Comparison of ENCODE assay signal across 8 mouse cellular contexts in the genomic region with DNA sequence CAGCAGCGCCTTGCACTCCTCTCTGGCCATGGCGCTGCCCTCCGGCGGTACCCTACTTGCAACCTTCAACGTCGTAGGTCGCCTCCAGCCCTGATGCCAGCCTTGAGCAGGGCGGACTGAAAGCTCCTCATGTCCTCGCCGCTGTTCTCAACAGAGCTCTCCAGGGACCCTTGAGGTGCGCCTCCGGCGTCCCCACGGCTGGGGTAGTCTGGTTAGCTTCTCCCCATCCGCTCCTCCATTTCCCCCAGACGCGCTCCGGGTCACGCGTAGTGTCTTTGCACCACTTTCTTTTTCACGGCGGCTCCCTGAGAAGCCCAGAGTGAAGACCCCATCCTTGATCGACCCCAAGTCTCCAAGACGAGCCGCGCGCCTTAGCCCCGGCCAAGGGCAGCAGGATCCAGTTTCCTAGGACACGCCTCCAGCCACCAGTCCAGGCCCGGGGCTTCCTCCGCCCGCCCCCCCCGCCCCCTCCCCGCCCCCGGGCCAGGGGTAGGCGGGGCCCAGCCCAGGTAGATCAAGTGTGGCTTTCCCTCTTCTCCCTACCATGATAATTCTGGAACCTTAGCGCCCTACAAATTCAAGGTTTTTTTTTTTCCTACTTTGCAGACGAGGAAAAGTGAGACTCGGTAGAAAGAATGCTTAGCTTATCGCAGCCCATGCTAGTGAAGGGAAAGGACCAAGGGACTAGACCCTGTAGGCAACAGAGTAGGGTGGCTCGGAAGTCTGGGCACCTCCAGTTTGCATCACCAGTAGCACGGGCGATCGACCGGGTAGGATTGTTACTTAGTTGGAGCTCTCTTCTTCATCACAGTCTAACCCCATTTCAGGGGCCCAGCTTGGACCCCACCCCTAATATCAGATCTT. TPM values are rescaled to one million over a fixed set of nuclear protein-coding genes. Genes with fewer than 3 reads are reported as not detected.
DNase-seq lines count a peak whose midpoint lies in the region; ATAC-seq and TF ChIP-seq lines count a peak whose summit lies in the region.

A gene (minus strand): TSS at position 392 of the 864 bp plus-strand sequence.

- peaks cover 12% of the 10 kb centered on the region; the same call in 1 of the 2 replicates for H3K27me3 ChIP-seq in heart, embryonic 11.5 days (ENCODE audit: control insufficient read depth, insufficient read depth, low read length)
- H3K27me3 ChIP-seq in kidney, embryonic 16.5 days (ENCODE audit: insufficient read depth, low read length): peaks cover 31% of the 10 kb centered on the region

- peak within 1 kb of the TSS; percentile 85 for H3K4me2 ChIP-seq in heart, embryonic 11.5 days
- H3K4me2 ChIP-seq in kidney, embryonic 16.5 days (replicated peaks; ENCODE audit: low read depth, low read length): peak within 1 kb of the TSS; percentile 100

- 1% methylated on average over 41 of the region's 45 CpGs for WGBS in heart, embryonic 11.5 days (ENCODE audit: insufficient replicate concordance)
- under 1% methylated on average over 44 of the region's 45 CpGs for WGBS in kidney, embryonic 16.5 days

- ATAC-seq in heart, embryonic 11.5 days (replicated peaks; ENCODE audit: insufficient number of reproducible peaks, low FRiP score, low TSS enrichment): peak; percentile 82
- ATAC-seq in kidney, embryonic 16.5 days (ENCODE audit: low FRiP score, low TSS enrichment): peak; percentile 84

- H3K36me3 ChIP-seq in heart, embryonic 11.5 days (ENCODE audit: control insufficient read depth, insufficient read depth, low read length): no peaks in the 10 kb centered on the region
- H3K36me3 ChIP-seq in kidney, embryonic 16.5 days (ENCODE audit: insufficient read depth, low read length): no peaks in the 10 kb centered on the region

- H3K9me3 ChIP-seq in heart, embryonic 11.5 days (replicated peaks; ENCODE audit: control insufficient read depth, low read length): no peaks in the 10 kb centered on the region
- H3K9me3 ChIP-seq in kidney, embryonic 16.5 days (ENCODE audit: low read length): no peaks in the 10 kb centered on the region; the same call in 1 of the 2 replicates

- peak within 1 kb of the TSS; percentile 79 for H3K27ac ChIP-seq in layer of hippocampus, adult 2 months
- peak within 1 kb of the TSS; percentile 55 for H3K27ac ChIP-seq in heart, embryonic 11.5 days (ENCODE audit: low read depth, low read length)
- H3K27ac ChIP-seq in kidney, embryonic 16.5 days (ENCODE audit: low read length): peak within 1 kb of the TSS; percentile 81

- no peak for DNase-seq in layer of hippocampus, adult 2 months (ENCODE audit: low spot score in 2 of 2)
- no peak for DNase-seq in layer of hippocampus, postnatal 25 days (ENCODE audit: extremely low spot score in 1 of 2, low spot score in 1 of 2)
- DNase-seq in embryo, embryonic 11.5 days (ENCODE audit: low read depth, low spot score): peak; percentile 52
- peak; percentile 38 for DNase-seq in lung, postnatal 25 days (ENCODE audit: low spot score)
- DNase-seq in retina, adult 2 months (ENCODE audit: low read depth, low spot score): peak; percentile 69
- no peak for DNase-seq in Muller cell, postnatal 12 days (ENCODE audit: inconsistent ontology term)

- peak within 1 kb of the TSS; percentile 81 for H3K9ac ChIP-seq in heart, embryonic 11.5 days (ENCODE audit: low read depth, low read length)
- peak within 1 kb of the TSS; percentile 86 for H3K9ac ChIP-seq in kidney, embryonic 16.5 days (replicated peaks; ENCODE audit: low read length)

- H3K4me1 ChIP-seq in heart, embryonic 11.5 days (ENCODE audit: control insufficient read depth, insufficient read depth, low read length): peaks cover 12% of the 10 kb centered on the region
- H3K4me1 ChIP-seq in kidney, embryonic 16.5 days (ENCODE audit: insufficient read depth, low read length): peaks cover 23% of the 10 kb centered on the region

- peak within 1 kb of the TSS; percentile 80 for H3K4me3 ChIP-seq in layer of hippocampus, adult 2 months
- peak within 1 kb of the TSS; percentile 81 for H3K4me3 ChIP-seq in heart, embryonic 11.5 days (ENCODE audit: low read depth, low read length)
- peak within 1 kb of the TSS; percentile 92 for H3K4me3 ChIP-seq in kidney, embryonic 16.5 days (ENCODE audit: low read length)

- TF ChIP-seq CTCF in layer of hippocampus, adult 2 months (conservative IDR thresholded peaks at IDR 0.05): no peak

RNA-seq across cellular contexts. Expression of the gene that starts here (rescaled TPM):
- under 1 TPM; 0.34 to 0.51 TPM for total RNA-seq in layer of hippocampus, adult 2 months (2021)
- total RNA-seq in layer of hippocampus, postnatal 25 days (2021): under 1 TPM; 0.30 to 0.31 TPM
- 1.0 and 1.7 TPM in 2 replicates for polyA plus RNA-seq in heart, embryonic 11.5 days (2014; fragmentation: Nextera tagmentation; extraction: Ambion mirVana)
- polyA plus RNA-seq in kidney, embryonic 16.5 days (2015; fragmentation: Nextera tagmentation; extraction: Ambion mirVana): 0.26 and 0.28 TPM in 2 replicates

Comparison
In these comparisons a context has a peak if more than half of its experiments do, and no peak if none do; other contexts are left out.
1. Peak in ATAC-seq, H3K4me3 ChIP-seq, H3K27ac ChIP-seq, H3K9ac ChIP-seq and H3K4me2 ChIP-seq in kidney, embryonic 16.5 days; RNA of the gene not detected or under 1 TPM.
2. DNase-seq: peak in embryo, embryonic 11.5 days (single experiment), lung, postnatal 25 days (single experiment) and retina, adult 2 months (single experiment); none in layer of hippocampus, adult 2 months (0 of 2), layer of hippocampus, postnatal 25 days (0 of 2) and Muller cell, postnatal 12 days (single experiment).
3. Peak in every context shown above with its lines, with median percentiles within 50 percentile points of each other: H3K27ac ChIP-seq and H3K4me3 ChIP-seq.